Mouse (Mus musculus): Measurements from ENCODE around the gene Fnbp1l.

Fnbp1l gene

DNA sequence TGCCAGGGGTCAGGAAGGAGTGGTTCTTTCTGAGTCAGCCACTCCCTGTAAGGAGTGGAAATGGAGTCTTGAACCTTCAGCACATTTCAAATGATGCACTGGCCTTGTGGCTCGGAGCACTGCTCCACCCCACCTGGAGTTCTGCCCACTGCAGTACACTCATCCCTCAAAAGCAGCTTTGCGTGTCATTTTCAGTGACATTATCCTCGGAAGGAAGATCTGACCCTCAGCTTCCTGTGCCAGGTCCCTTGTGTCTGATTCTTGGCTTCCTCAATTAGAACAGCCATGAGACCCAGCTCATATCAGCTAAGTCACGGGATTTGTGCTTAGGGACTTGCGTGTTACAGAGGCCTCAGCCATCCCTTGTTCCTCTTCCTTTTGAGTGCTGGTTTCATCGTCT lies 121.6 kb downstream of the Fnbp1l start:
- in situ Hi-C loops (cut with MboI, MseI), result no loop called here

DNA sequence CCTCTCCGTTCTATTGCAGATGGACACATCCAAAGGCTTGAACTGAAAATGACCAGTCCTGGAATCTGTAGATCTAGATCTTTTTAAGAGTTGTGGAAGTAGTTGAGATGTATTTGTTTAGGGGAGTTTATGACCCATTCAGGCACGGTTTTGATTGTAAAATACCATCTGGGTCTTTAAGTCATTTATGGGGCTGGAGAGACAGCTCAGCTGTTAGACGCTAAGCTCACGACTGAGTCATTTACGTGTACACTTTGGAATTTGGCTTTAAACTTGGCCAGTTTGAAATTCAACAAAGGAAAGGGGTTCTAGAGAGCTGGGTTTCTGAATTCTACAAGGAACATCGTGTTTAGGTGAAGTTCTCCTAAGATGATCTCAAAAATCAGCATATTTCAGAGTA lies 124.8 kb downstream of the Fnbp1l start:
- in situ Hi-C loops (cut with MboI, MseI), result no loop called here

DNA sequence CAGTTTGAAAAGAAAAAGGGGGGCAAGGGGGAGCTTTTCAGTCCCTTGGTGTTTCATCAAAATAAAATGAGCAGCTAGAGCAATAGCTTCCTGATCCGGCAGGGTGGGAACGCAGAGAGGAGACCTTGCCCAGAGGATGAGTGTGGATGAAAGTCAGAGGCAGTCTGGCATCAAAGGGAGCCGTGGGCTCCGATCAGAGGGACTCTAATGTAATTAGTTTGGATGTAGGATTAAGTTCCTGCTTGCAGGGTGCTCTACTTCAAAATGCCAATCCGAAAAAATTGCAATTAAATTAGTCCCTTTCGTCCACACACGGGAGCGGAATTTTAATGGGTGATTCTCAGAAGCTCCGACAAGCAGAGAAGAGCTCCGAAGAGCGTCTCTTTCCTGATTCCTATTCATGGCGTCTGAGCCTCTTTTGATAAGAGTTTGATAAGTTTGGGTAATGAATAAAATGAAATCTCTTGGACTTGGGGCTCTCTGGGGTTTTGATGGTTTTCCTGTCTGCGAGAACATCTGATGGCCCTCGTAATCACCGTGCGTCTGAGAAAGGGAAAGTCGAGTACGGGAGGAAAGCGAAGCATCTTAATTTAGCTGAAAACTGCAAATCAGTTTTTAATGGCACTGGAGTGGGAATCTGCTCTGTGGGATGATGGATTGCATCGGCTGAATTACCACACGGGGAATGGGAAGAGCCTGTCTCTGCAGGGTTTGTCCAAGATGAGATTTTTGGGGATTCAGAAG lies 126.5 kb downstream of the Fnbp1l start:
- in situ Hi-C loops (cut with MboI, MseI), result no loop called here

DNA sequence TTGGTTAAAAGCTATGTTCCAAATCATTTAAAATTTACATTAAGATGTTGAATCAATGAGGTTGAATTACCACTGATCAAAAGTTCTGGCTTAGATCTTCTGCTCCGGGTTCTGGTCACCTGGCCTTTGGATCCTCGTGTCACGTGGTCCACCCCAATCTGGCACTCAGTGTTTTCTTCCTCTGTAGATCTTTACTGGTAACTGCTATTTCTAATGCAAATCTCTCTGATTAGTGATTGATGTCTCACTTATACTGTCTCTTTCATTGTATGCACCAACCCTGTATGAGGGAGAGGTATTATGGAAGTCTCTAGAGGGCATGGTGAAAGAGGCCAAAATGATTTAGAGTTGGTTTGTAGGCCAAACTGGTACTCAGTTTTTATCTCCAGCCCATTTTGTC lies 127.5 kb downstream of the Fnbp1l start:
- in situ Hi-C loops (cut with MboI, MseI), result no loop called here

DNA sequence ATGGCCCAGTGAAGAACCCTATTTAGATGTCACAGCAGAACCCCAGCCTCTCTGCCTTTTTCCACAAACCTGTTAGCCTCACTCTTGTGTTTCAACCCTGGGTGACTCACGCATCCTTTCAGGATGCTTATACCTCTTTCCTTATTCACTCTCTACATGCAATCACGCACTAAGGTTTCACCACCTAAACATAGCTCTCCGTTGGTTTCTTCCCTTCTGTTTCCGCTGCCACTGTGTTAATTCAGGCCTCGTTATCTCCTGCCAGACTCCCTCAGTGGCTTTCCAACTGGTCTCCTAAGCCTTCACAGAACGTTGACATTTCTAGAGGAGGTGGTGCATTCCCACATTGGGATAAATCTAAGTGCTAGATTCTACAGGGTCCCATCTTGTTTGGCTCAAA lies 128.9 kb downstream of the Fnbp1l start:
- in situ Hi-C loops (cut with MboI, MseI), result no loop called here
